Mouse (Mus musculus) neural tube, embryonic 15.5 days (tissue): Measurements from ENCODE around the gene Rangap1. TPM values are rescaled to one million over a fixed set of nuclear protein-coding genes. Genes with fewer than 3 reads are reported as not detected.

Experiments
- polyA plus RNA-seq: library from polyadenylated mRNA; unstranded; fragments of >200 nt; fragmentation: Nextera tagmentation; extraction: Ambion mirVana; gene quantifications from 2 replicates; pipeline ENCODE4 v1.2.1, GENCODE M21; 2015

Rangap1 gene
- polyA plus RNA-seq, 1 experiment from 2014 or later: 128 TPM

Other genes with a start within 250 kb of the Rangap1 start
- 20.0 and 23.6 TPM in 2 replicates for gene Ep300, start 160.2 kb downstream of the Rangap1 start, polyA plus RNA-seq
- gene L3mbtl2, start 81.6 kb downstream of the Rangap1 start, polyA plus RNA-seq: 28.0 and 28.8 TPM in 2 replicates
- 31.7 and 34.9 TPM in 2 replicates for gene Chadl, start 48.2 kb downstream of the Rangap1 start, polyA plus RNA-seq
- gene Zc3h7b, start 473 bp downstream of the Rangap1 start, polyA plus RNA-seq: 41.7 and 41.9 TPM in 2 replicates
- gene Tef, start 56.9 kb upstream of the Rangap1 start, polyA plus RNA-seq: 20.5 and 21.0 TPM in 2 replicates
- gene Tob2, start 113.3 kb upstream of the Rangap1 start, polyA plus RNA-seq: 14.7 and 16.1 TPM in 2 replicates
- gene Phf5a, start 126.4 kb upstream of the Rangap1 start, polyA plus RNA-seq: 111 and 122 TPM in 2 replicates
- gene Aco2, start 126.8 kb upstream of the Rangap1 start, polyA plus RNA-seq: 295 and 298 TPM in 2 replicates
- gene Polr3h, start 180.7 kb upstream of the Rangap1 start, polyA plus RNA-seq: 93.2 and 107 TPM in 2 replicates
- gene Csdc2, start 191.2 kb upstream of the Rangap1 start, polyA plus RNA-seq: 194 and 220 TPM in 2 replicates
- 99.8 and 111 TPM in 2 replicates for gene Pmm1, start 215.4 kb upstream of the Rangap1 start, polyA plus RNA-seq
- not detected in 2 replicates for gene 1700029P11Rik, start 235.0 kb upstream of the Rangap1 start, polyA plus RNA-seq
- 41.6 and 74.7 TPM in 2 replicates for gene Xrcc6, start 242.3 kb upstream of the Rangap1 start, polyA plus RNA-seq